Mouse (Mus musculus) lung, postnatal 36 days (tissue): Measurements from ENCODE around the gene Unc93b1.
A peak's percentile ranks its signal among the peaks of the same experiment; 100 is the strongest.

Experiments
- DNase-seq: peaks from one replicate; pipeline ENCODE4 v3.0.0; 2022; ENCODE audit warnings: mixed read lengths

Gene Unc93b1

DNA sequence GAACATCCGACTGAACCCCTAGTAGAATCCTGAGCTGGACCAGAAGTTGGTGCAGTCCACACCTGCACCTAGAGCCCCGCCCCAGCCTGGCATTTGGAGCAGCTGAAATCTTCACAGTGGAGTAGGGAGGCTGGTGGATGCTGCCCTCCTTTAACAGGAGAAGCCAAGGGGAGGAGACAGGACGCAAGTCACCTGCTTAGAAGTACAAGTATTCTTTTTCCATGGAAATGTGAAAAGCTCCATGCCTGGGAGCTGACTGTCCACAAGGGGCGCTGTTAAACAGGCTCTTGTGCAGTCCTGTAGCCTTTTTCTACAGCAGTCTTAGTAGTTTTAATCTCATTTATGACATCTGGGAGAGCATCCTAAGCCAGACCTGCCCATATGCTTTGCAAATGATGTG, 53.8 kb downstream of the Unc93b1 start:
- DNase-seq = no peak

DNA sequence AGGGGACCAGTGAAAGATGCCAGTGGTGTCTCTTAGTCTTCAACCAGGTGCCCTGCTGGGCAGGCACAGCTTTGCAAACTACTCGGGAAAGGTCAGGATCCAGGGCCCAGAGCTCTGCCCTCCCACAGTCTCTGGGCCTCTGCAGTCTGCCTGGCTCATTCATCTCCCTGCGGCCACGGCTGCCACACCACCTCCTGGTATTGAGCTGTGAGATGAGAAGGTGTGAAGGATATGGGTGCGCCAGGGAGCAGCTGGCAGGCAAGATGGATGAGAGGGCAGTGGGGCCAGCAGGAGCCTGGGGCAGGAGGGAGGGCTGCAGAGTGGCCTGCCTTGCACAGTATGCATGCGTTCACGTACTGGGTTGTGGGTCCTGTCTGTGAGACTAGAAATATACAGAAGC, 55.8 kb downstream of the Unc93b1 start:
- no peak for DNase-seq

DNA sequence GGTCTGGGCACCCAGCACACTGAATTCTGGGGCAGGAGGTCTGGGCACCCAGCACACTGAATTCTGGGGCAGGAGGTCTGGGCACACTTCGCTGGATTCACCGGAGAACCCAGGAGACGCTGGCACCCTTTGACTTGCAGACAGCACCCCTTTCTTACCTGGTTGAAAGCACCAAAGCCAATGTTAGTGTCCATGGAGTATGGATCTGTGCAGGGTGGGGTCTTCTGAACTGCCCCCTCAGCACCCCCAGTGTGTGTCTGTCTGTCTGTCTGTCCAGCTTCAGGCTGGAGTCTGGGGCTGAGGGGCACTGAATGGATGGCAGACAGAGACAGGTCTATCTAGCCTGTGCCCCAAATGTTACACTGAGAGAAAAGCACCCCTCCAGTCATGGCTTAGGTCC, 56.6 kb downstream of the Unc93b1 start:
- DNase-seq = no peak

DNA sequence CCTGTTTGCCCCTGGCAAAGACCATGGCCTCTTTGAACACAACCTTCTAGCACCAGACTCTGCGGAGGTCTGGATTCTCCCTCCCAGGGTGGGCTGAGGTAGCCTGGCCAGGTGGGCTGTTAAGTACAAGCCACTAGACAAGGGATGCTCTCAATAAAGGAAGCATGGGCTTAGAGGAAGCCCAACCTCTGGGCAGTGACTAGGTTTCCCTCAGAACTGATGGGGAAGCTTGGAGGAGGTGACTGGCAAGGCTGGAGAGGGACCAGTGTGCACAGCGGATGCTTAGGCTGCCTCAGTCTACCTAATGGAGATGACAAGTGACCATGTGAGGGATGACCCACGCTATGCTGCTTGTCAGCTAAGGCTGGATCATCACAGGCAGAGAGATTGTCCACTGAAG, 57.0 kb downstream of the Unc93b1 start:
- DNase-seq = no peak

DNA sequence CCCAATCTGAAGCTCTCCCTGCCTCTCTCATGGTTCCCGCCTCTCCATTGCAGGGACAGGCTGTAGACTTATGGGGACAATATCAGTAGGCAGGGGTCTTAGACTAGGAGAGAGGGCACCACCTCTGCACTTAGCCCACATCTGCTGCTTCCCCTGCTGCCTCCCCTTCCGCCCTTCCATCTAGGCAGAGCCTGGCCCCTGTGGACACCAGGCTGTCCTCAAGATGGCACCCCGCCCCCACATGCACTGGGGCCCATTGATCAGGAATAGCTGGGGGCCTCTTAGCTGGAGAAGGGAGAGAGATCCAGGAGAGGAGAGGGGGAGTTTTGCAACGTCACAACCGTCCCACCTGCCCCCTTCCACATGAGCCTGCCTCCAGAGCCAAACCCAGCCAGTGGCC, 57.4 kb downstream of the Unc93b1 start, which contains the start of gene Tbx10:
TSS of gene Tbx10 (plus strand) at position 337 of the 400 bp plus-strand sequence.
- no peak for DNase-seq

DNA sequence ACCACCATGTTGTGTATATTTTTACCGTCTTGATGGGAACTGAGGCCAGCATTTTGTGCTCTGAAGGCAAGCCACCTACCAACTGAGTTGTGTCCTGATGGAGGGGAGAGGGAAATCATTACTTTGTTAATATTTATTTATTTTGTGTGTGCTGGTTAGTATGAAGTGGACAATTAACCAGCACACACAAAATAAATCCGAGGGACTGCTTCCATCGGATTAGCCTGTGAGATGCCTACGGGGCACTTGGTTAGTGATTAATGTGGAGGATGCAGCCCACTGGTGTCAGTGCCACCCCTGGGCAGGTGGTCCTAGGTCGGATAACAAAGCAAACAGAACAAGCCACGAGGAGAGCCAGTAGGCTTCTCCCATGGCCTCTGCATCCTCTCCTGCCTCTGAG, 59.9 kb downstream of the Unc93b1 start:
- DNase-seq = no peak

DNA sequence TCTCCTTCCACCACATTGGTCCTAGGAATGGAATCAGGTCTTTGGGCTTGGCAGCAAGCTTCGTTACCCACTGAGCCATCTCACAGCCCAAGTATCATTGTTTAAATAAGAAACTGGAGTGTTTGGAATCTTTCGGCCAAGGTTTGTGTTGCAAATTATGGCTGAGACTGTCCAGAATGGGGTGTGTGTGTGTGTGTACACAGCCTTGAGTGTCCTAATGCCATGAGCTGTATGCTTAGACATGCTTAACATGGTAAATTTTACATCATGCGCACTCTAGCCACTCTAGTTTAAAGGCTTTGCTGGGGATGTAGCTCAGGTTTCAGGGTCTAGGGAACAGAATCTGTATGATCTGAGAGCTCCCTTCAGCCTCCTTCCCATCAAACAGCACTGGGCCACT, 60.5 kb downstream of the Unc93b1 start:
- DNase-seq = peak; percentile 45

DNA sequence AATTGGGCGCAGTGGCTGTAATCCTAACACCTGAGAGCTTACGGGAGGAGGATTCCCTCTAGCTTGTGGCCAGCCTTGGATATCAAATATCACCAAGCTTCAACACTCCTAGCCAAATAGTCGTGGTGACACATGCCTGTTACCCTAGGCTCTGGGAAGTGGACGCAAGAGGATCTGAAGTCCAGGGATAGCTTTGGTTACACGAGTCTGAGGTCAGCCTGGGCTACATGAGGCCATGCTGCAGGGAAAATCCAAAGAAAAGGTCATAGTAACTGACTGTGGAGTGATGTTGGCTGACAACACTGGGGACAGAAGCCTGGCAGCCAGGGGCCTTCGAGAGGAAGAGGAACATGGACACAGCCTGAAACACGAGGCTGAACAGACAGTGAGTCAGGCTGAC, 61.1 kb downstream of the Unc93b1 start:
- DNase-seq = no peak

DNA sequence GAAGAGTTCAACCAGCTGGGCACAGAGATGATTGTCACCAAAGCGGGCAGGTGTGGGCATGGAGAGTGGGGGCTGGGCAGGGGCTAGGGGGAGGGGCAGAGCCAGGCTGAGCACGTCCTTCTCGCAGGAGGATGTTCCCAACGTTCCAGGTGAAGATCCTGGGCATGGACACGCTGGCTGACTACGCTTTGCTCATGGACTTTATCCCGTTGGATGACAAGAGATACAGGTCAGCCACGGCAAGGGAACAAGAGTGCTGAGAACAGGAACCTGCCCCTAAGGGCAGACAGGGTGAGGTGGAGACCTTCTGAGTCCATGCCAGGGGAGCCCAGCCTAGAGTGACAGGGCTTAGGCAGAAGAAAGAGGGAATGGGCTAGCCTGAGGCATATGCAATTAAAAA, 61.8 kb downstream of the Unc93b1 start:
- DNase-seq = no peak

DNA sequence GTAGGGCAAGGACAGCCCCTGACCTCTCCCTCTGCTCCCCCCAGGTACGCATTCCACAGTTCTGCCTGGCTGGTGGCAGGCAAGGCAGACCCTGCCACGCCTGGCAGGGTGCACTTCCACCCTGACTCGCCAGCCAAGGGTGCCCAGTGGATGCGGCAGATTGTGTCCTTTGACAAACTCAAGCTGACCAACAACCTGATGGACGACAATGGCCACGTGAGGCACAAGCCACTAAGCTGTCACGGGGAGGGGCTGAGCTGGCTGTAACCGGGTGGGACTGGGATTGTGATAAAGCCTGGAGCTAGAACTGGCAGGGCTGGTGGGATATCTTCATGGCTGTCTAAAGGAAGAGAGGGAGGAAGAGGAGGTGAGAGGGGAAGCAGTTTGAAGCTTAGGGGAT, 62.2 kb downstream of the Unc93b1 start:
- DNase-seq = no peak

DNA sequence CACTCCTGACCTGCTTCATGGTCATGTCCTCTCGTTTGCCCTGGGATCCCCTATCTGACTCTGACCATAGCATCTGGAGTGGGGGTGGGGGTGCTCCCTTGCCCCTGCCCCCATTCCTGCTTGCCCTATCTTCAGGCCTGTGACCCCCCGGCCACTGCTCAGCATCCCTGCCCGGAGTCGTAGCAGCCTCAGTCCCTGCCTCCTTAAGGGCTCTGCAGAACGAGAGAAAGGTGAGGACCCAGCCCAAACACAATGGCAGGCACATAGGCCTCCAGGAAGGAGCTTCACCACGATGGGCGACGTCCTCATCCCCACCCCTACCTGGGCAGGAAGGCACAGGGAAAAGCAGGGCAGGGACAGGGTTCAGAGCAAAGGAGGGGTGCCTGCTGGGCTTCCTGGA, 63.3 kb downstream of the Unc93b1 start:
- no peak for DNase-seq
